Mouse (Mus musculus) spleen, adult 12 weeks (tissue): ENCODE data around the gene Atl2.

Source experiments
- DNase-seq: peaks from one replicate; pipeline ENCODE4 v3.0.0; 2022; ENCODE audit warnings: low spot score

Atl2 gene

DNA sequence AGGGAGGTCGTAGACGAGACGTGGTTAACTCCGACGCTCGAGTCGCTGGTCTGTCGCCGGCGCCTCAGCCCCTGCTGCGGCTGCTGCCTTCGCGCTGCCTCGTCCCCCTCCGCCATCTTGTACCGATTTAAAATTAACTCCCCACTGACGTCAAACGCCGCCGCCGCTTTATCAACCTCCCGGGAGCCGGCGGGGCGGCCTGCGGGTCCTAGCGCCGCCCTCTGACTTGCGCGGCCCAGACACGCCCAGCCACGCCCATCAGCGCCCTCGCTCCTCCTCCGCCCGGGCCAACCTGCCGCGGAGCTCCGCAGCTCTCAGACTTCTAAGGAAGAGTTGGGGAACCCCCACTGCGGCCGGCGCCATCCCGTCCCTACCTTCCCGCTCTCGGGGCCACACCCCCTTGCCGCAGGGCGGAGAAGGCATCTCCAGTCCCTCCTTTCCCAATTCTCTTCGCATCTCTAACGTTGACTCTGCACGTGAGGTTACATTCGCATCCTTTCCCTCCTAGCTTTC is at the start of gene Atl2:
TSS of gene Atl2 (minus strand) at position 213 of the 513 bp plus-strand sequence.
- peak; percentile 94 for DNase-seq

- DNase-seq = no peak
These were observed 48.9 kb upstream of the Atl2 start for GRCm38 (mm10) chr17:79944851-79945250.

DNA sequence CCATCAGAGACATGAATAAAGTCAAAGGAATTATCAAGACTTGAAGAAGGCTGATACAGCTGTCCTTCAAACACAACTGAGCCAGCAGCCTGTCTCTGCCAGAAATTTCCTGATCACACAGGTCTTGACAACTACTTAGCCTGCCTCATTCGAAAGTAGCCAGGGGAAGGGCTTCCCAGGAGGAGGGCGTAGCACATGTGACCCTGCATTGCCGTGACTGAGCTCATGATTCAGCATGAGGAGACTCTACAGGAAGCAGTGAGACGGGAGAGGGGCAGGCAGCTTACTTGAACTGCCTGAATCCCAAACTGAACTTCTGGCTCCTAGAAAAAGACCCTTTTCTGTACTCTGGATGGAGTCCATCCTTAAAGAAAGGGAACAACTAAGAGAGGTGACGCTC is 46.5 kb upstream of the Atl2 start:
- DNase-seq = no peak

- no peak for DNase-seq
These were observed 43.2 kb upstream of the Atl2 start for GRCm38 (mm10) chr17:79939133-79939532.

DNA sequence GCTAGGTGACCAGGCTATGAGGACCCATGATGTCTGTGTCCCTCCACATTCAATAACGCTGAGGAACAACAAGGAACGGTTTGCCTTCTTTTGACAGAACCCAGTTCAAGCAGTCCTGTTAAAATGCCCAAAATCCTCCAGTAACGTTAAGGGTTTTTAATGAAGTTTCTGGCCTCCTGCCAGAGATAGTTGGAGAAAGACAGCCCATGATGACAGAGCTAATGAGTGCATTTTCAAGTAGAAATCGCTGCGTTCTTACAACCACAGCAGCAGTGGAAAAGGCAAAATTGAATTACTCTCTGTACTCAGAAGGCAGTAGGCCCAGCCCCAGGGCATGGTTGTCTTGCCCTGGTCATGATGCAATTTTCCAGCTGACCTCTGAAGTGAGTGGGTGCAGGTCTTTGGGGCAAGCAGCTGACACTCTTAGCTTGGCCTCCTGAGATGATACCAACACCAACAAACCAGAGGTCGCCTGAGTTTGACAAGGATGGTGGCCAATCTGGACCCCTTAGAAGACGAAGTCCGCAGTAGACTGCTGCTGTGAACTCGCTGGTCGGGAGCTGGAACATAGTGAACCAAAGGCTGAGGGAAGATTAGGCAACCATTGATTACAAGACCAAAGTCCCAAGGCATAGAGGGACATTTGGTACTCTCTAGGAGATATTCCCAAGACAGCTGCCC is 42.1 kb upstream of the Atl2 start:
- no peak for DNase-seq

DNA sequence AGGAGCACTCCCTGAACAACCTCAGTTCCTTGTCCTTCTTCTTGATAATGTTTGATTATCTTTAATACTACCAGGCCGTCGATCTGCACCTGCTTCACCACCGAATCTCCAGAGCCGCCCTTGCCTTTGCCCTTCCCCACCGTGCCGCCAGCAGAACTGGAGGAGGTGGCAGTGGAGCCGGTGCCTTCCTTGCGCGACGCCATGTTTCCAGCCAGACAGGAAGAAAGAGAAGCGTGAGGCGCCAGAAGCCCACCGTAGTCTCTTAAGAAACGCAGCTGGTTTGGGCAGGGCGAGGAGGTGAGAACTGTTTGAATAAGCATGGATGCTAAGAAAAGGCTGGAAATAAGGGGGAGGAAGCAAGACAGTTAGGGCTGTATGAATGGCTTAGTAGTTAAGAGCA is 38.4 kb upstream of the Atl2 start:
- no peak for DNase-seq

DNA sequence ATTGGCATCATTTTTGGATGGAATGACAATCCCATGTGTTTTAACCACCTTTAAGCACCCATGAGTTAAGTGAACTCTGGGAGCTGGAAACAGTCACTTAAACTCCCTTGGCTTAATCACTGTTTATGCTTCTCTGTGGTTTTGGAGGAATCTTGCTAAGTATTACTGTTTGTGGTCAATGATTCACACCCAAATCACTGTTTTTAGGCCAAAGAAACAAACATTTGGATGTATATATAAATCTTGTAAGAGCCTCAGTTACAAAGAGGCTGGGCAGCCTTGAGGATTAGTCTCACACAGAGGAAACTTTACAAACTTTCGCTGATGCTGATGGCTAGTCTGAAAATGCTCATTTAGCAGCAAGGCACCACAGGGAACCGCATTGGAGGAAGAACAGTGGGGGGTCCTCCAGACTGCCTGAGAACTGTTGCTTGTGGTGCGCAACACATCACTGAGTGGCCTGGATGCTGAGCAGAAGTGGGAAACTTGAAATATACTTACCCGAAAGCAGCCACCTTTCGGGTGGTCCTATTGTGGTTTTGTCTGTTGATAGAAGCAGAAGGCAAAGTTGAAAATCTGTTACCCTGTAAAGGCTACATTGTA is 36.9 kb upstream of the Atl2 start:
- DNase-seq = no peak

DNA sequence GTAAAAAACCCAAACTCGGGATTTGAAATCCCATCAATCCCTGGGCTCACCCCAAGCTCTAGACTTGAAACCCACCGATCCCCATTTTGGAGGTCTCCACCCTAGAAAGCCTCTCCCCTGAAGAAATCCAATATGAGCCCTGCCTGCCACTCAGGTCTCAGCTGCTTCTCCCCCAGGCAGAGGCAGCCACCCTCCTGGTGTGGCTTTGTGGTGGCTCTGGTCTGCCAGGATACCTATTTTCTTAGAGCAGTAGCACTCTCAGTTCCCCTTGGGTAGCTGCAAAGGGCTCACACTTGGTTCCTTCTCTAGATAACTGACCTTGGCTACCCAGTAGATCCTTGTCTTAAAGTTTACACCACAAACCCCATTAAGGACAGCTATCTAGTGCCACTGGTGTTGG is 31.2 kb upstream of the Atl2 start:
- no peak for DNase-seq

DNA sequence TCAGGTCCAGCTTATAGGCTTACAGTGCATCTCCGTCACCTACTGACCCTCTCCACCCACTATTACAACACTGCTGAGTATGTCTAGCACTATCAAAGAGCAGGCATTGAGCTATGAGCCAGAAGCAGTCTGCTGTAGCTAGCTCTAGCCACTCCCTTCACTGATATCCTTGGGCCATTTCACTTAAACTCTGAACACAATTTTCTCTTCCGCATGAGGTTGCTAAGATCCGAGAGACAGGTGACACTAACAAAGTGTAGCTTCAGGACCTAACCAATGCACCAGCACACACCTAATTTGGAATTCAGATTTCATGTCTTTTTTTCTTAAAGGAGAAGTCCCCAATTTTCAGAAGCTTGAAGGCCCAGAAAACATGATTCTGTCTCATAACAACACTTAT is 30.6 kb upstream of the Atl2 start:
- DNase-seq = no peak

GRCm38 (mm10) chr17:79925865-79926421 is 30.0 kb upstream of the Atl2 start:
- no peak for DNase-seq

DNA sequence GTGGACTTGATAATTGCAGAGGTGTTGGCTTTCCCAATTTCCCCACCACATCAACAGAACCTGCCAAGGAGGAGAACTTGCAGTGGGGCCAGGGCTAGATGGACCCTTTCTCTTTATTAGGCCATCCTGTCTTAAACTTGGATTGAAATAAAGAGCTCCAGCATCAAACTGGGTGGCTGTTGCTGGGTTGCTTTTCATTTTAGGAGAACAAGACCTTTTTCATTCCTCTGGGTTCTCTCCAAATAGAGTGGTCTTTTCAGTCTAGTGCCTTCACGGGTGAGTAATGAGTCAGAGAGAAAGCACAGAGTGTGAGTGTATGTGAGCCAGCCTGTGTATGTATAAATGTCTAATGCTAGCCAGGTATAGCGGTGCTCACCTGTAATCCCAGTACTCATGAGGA is 24.4 kb upstream of the Atl2 start:
- DNase-seq = no peak

DNA sequence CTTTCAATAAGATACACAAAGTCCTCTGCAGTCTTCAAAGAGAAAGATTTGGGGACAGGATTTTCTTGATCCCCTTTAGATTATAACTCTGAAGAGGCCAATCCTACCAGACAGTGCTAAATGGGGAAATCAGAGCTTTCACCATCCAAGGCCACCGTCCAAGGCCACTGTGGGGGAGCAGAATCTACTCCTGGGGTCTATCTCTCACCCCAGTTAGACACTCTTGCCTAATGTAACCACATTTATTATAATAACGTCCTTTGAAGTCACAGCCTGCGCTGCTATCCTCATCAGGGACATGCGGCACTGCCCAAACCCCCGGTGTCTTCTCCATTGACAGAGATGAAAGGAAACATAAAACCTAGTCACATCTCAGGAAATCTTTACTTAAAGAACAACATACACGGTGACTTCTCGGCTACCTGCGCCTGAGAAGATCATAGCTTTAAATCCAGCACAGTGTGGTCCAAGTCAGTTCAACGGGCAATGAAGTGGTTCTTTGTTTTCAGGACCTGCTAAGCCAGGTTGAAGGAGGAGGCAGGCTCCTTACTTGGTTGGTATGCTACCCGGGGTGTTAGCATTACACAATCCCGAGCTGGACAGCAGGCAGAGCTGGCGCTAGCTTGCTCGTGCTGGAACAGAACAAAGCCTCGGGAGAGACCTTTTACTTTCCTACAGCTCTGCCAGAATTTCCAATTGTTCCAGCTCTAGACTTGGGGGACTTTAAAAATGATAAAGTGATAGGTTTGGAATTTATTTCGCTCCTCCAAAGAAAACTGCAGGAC is 23.8 kb upstream of the Atl2 start:
- DNase-seq = no peak

DNA sequence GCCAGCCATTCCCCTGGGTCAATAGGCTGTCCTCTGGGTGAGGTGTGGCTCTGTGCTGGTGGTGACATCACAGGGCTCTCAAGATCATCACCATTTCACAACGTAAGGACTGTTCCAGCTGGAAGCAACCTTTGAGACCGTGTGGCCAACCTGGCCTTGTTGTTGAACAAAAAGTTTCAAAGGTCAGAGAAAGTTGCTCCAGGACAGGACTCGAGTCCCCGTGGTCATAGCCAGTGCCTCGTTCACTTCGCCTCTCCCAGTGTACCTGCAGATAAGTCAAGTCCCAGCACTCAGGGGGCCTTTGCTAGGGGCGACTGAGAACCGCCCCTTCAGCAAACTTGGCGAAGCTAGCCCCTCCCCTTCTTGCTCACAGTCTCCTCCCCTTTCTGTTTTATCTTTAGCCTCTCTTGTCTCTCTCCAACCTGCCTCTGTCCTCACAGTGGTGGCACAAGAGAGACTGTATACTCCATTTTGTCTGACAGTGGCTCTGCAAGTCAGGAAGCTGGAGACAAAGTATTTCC is 22.6 kb upstream of the Atl2 start:
- DNase-seq = no peak

- DNase-seq = no peak
These were observed 21.1 kb upstream of the Atl2 start for GRCm38 (mm10) chr17:79916996-79917395.

DNA sequence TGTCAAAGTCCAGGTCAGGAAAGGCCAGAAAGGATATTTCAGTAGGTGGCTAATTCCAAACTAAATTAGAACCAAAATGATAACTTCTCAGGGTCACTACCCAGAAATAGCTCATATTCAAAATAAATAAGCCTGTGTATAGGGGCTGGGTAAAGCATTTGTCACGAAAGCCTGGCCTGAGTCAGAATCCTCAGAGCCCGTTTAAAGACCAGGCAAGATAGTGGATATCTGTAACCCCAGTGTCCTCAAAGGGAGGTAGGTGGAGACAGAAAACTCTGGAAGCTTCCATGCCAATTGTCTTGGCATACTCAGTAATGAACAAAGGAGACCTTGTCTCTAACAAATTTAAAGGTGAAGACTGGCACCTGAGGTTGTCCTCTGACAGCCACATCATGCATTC is 16.3 kb upstream of the Atl2 start:
- DNase-seq = no peak

- no peak for DNase-seq
These were observed 15.8 kb upstream of the Atl2 start for GRCm38 (mm10) chr17:79911718-79912117.

- no peak for DNase-seq
These were observed 13.6 kb upstream of the Atl2 start for GRCm38 (mm10) chr17:79909571-79909970.

DNA sequence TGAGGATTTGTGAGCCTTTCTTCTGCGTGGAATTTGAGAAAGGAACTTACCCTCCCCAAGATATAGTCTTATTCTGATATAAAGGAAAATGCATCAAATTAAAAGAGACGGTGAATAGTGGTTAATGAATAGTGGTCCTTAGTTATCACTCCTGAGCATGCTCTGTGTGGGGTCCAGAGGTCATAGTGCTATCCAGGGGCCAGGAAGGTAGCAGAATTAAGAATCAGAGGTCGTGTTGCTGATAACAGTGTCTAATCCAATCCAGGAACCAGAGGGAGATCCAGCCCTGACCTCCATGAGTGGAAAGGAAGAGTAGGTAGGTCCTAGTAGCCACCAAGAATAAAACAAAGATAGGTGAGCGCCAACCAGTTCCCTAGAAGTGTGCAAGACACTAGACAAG is 11.8 kb upstream of the Atl2 start:
- DNase-seq = no peak

GRCm38 (mm10) chr17:79906791-79907494 is 11.0 kb upstream of the Atl2 start:
- DNase-seq = no peak

GRCm38 (mm10) chr17:79904593-79904992 is 8.7 kb upstream of the Atl2 start:
- no peak for DNase-seq

GRCm38 (mm10) chr17:79901207-79901606 is 5.3 kb upstream of the Atl2 start:
- no peak for DNase-seq
